Mouse (Mus musculus): ENCODE data around the gene Lonp2.

The Lonp2 gene

GRCm38 (mm10) chr8:86758651-86759050, 134.8 kb downstream of the Lonp2 start:
- DNase-seq, result no peak

- no peak for DNase-seq
Observed at GRCm38 (mm10) chr8:86759090-86759491, 135.2 kb downstream of the Lonp2 start.

- no peak for DNase-seq
Observed at GRCm38 (mm10) chr8:86760746-86761145, 136.9 kb downstream of the Lonp2 start.

DNA sequence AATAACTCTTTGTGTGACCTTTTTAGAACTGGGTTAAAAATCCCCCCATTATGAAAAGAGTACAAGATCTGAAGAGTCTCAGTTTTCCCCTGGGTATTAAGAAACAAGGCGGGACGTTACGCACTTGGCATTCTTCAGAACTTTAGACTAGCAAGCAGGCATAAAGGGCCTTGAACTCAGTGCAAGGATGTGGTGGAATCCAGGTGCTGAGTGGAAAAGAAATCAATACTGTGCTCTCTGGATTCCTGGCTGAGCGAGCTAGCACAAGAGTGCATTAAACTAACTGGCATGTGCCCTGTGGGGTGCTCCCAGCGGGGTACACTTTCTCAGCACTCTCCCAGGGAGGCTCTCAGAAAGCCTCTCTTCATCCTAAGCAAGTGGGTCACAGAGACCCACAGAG, 139.0 kb downstream of the Lonp2 start:
- DNase-seq, result no peak

GRCm38 (mm10) chr8:86765155-86765554, 141.3 kb downstream of the Lonp2 start:
- no peak for DNase-seq

DNA sequence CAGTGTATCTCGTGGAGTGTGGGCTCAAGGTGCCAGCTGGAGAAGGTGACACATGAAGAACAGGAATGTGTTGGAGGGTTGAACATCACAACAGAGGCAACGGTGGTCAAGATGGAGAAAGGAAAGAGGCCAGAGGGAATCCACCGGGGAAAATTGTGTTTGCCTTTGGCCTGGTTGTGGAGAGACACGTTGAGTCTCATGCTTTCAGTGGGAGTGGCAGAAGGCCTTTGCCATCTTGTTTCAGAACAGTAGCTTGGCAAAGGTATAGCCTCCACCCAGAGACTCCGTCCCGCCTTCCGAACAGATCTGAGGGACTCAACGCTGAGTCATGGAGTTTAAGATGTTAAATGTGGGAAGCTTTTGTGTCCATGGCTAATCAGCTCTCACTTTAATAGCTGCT, 141.8 kb downstream of the Lonp2 start:
- DNase-seq, result no peak

DNA sequence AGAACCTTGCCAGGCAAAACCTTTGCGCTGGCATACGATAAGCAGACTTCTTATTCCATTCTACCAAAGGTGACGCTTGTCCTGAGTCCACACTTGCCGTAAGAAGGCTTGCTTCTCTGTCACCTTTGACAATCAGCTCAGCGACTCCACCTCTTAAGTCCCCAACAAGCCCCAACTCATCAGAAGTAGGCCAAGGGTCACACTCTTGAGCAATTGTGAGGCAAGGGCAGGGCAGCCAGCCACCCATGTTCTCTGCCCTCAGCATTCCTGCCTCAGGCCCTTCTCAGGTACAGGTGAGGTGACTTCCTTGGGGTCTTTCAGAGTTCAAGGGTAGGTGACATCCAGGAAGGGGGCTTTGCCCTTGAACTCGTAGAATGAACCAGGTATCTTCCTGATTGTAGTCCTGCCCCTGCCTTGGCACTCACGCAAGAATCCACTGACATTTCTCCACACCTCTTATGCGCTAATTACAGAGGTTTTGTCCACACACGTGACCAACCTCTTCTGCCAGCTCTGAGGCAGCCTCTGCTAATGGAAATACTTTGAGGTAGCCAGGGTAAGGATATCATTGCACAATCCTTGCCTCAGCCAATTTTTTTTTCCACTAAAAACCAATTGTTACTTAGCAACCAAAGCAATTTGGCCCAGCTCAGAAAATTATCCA, 142.8 kb downstream of the Lonp2 start:
- peak; percentile 86 to 88 for DNase-seq

DNA sequence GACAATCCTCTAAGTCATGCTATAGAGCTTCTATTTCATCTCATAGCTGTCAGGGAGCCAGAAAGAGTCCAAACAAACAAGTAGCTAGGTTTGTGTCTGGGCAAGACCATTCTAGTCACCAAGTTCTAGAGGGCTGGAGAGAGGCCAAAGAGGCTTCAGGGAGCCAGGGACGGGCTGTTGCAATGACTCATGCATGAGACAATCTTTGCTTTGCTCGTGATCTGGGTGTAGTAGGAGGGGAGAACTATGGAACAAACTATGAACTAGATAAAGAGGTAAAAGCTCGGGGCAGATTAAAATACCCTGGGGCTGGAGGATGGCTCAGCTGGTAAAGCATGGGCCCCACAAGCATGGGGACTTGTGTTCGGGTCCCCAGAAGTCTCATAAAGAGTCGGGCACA, 144.7 kb downstream of the Lonp2 start:
- peak; percentile 69 to 84 for DNase-seq

- no peak for DNase-seq
Observed at GRCm38 (mm10) chr8:86769945-86770715, 146.3 kb downstream of the Lonp2 start.
